Comparison of ENCODE assay signal across 8 mouse cellular contexts in genomic region chr19:37550101-37551039, GRCm38 (mm10). TPM values are rescaled to one million over a fixed set of nuclear protein-coding genes. Genes with fewer than 3 reads are reported as not detected.
A peak's percentile ranks its signal among the peaks of the same experiment; 100 is the strongest.
DNase-seq lines count a peak whose midpoint lies in the region; ATAC-seq and TF ChIP-seq lines count a peak whose summit lies in the region.

Gene Exoc6, plus strand, starts transcription at chr19:37550418.

- H3K4me1 ChIP-seq in hindbrain, embryonic 13.5 days (replicated peaks), result peaks cover 8% of the 10 kb centered on the region; the same call in 1 of the 2 replicates

- peaks cover 5% of the 10 kb centered on the region for H3K27me3 ChIP-seq in Patski
- peaks cover 52% of the 10 kb centered on the region for H3K27me3 ChIP-seq in hindbrain, embryonic 13.5 days

- CTCF ChIA-PET in Patski (lab: Charles Lee), result interaction anchor here (1.0 to 2.3 kb wide), 6 partner anchors 8 to 14 kb away, joined by 3 to 11 read pairs (median 3); no protein-coding TSS in a partner anchor

- no peak for DNase-seq in Patski (ENCODE audit: low read depth, low spot score)
- DNase-seq in cerebellum, postnatal 14 days, result peak; percentile 78 to 87
- DNase-seq in frontal cortex, postnatal 25 days (ENCODE audit: low spot score in 2 of 2), result peak; percentile 51 to 62
- DNase-seq in left cerebral cortex, adult 11 months (ENCODE audit: low spot score), result peak; percentile 55
- peak; percentile 71 for DNase-seq in lung, postnatal 36 days
- peak; percentile 79 for DNase-seq in retina, embryonic 14.5 days (ENCODE audit: low spot score)
- DNase-seq in thymus, postnatal 4 days, result peak; percentile 88

- ATAC-seq in Patski, result peak; percentile 70
- ATAC-seq in hindbrain, embryonic 13.5 days (ENCODE audit: low FRiP score), result peak; percentile 90

- in situ Hi-C loops in Patski (cut with MboI; ENCODE audit: low pct_unique_long_range_greater_than_20kb), result loop anchor here (10.0 kb wide), 1 partner anchor 484 kb away; no protein-coding TSS in a partner anchor

- peak within 1 kb of the TSS; percentile 80 for H3K4me2 ChIP-seq in hindbrain, embryonic 13.5 days

- H3K9me3 ChIP-seq in hindbrain, embryonic 13.5 days, result no peaks in the 10 kb centered on the region

- POLR2A ChIA-PET in Patski (lab: Charles Lee), result interaction anchor here (0.8 kb wide), 1 partner anchor 286 kb away, joined by 3 read pairs; no protein-coding TSS in a partner anchor

- peak; percentile 64 for TF ChIP-seq CTCF in Patski (IDR thresholded peaks at IDR 0.05)

- no peaks in the 10 kb centered on the region for H3K36me3 ChIP-seq in hindbrain, embryonic 13.5 days

- peak within 1 kb of the TSS; percentile 74; the same call in 1 of the 2 replicates for H3K27ac ChIP-seq in hindbrain, embryonic 13.5 days

- peak within 1 kb of the TSS; percentile 81 for H3K9ac ChIP-seq in hindbrain, embryonic 13.5 days

- H3K4me3 ChIP-seq in hindbrain, embryonic 13.5 days, result peak within 1 kb of the TSS; percentile 68

- WGBS in hindbrain, embryonic 13.5 days, result under 1% methylated on average over 81 of the region's 89 CpGs

RNA-seq across cellular contexts. Expression of gene Exoc6, which starts in this region (rescaled TPM):
- 56.2 TPM for polyA plus RNA-seq in Patski (2021)
- 15.1 and 15.2 TPM in 2 replicates for polyA plus RNA-seq in hindbrain, embryonic 13.5 days (2015; fragmentation: Nextera tagmentation; extraction: Ambion mirVana)
